Mouse (Mus musculus): ENCODE measurements around the gene Gpatch4. TPM values are rescaled to one million over a fixed set of nuclear protein-coding genes. Genes with fewer than 3 reads are reported as not detected.

Gene Gpatch4
- polyA plus RNA-seq (2015; fragmentation: Nextera tagmentation; extraction: Ambion mirVana) = 36.0 and 36.5 TPM in 2 replicates

- Histone ChIP-seq H3K27ac (replicated peaks) (peak within 1 kb of the TSS; percentile 68), H3K36me3 (no peaks in the 10 kb centered on the region), H3K4me1 (replicated peaks) (peaks cover 16% of the 10 kb centered on the region), H3K27me3 (peaks cover 15% of the 10 kb centered on the region; the same call in 1 of the 2 replicates), H3K9me3 (no peaks in the 10 kb centered on the region), H3K9ac (peak within 1 kb of the TSS; percentile 55), H3K4me3 (peak within 1 kb of the TSS; percentile 78), H3K4me2 (peak within 1 kb of the TSS; percentile 81)
- 9% methylated on average over 36 of the region's 36 CpGs for WGBS
- peak; percentile 95 for ATAC-seq (ENCODE audit: low FRiP score, low read depth)
Observed at GRCm38 (mm10) chr3:88042661-88043421, at the start of gene Gpatch4. Gpatch4 (plus strand) TSS chr3:88043108.

- Histone ChIP-seq H3K9ac (no peak overlapping the region), H3K4me2 (no peak overlapping the region), H3K27me3 (peaks cover 58% of the 10 kb centered on the region), H3K9me3 (no peaks in the 10 kb centered on the region), H3K4me3 (no peak overlapping the region), H3K4me1 (replicated peaks) (peaks cover 18% of the 10 kb centered on the region), H3K27ac (replicated peaks) (no peak overlapping the region), H3K36me3 (no peaks in the 10 kb centered on the region)
- ATAC-seq (ENCODE audit: low FRiP score, low read depth) = no peak
- 6% methylated on average over 5 of the region's 6 CpGs for WGBS
Observed at GRCm38 (mm10) chr3:87993436-87993835, 49.5 kb upstream of the Gpatch4 start.

GRCm38 (mm10) chr3:87995331-87995730 is 47.6 kb upstream of the Gpatch4 start:
- ATAC-seq (ENCODE audit: low FRiP score, low read depth) = no peak
- peaks cover 31% of the 10 kb centered on the region for H3K4me1 ChIP-seq (replicated peaks)
- H3K27me3 ChIP-seq = peaks cover 73% of the 10 kb centered on the region
- H3K4me3 ChIP-seq = no peak overlapping the region
- H3K27ac ChIP-seq (replicated peaks) = no peak overlapping the region
- no peak overlapping the region for H3K4me2 ChIP-seq
- no peak overlapping the region for H3K9ac ChIP-seq
- WGBS = 29% methylated on average over 11 of the region's 11 CpGs
- no peaks in the 10 kb centered on the region for H3K36me3 ChIP-seq
- no peaks in the 10 kb centered on the region for H3K9me3 ChIP-seq

DNA sequence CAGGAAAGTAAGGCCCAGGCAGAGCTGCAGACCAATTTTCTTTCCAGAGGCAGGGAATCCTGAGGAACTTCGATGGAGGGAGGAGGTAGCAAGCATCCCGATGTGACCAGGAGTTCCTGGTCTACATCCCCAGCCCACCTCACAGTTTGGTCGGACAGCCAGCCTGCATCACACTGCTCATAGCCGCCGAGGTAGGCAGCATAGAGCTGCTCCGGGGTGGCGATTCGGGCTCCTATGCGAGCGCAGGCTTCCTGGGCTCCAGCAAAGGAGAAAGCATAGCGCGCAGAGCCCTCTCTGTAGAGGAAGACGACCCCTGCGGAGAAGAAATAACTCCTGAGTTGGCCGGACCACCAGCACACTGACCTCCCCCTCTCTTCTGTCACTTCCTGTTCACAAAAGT is 46.5 kb upstream of the Gpatch4 start:
- Histone ChIP-seq H3K4me3 (peak overlapping the region; percentile 49), H3K27ac (replicated peaks) (no peak overlapping the region), H3K27me3 (peaks cover 83% of the 10 kb centered on the region), H3K36me3 (no peaks in the 10 kb centered on the region), H3K9ac (0 out of 2 replicates have a peak overlapping the region, but pooled peaks have one; percentile 56), H3K4me2 (peak overlapping the region; percentile 97), H3K4me1 (replicated peaks) (peaks cover 40% of the 10 kb centered on the region), H3K9me3 (no peaks in the 10 kb centered on the region)
- WGBS = 8% methylated on average over 15 of the region's 15 CpGs
- no peak for ATAC-seq (ENCODE audit: low FRiP score, low read depth)

DNA sequence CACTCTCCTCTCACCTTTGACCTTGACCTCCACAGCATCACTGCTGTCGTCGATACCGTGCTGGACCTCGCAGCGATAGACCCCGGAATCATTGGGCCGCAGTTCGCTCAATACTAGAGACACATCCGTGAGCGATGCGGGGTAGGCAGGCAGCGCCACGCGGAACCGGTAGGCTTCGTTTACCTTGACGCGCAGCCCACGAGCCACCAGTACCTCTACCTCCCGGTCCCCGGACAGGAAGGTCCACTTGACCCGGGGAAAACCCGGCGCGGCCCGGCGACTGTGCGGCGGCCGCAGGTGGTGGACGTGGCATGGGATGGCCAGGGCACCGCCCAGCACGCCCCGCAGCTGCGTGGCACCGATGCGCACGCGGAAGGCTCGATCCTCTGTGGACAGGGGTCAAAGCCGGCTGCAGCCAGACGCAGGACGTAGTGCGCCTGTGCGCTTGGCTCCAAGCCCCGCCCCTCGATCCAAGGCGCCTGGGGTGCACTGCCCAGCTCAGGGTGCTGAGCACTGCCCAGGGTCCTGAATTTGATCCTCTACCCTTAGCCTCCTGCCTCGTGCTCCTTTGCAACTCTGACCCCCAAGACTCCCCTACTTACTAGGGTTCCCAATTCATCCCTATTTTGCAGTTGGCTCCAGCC is 45.8 kb upstream of the Gpatch4 start:
- H3K4me1 ChIP-seq (replicated peaks) = peaks cover 47% of the 10 kb centered on the region
- peaks cover 90% of the 10 kb centered on the region for H3K27me3 ChIP-seq
- H3K4me2 ChIP-seq = peak overlapping the region; percentile 97
- no peaks in the 10 kb centered on the region for H3K36me3 ChIP-seq
- peak overlapping the region; percentile 49 for H3K4me3 ChIP-seq
- no peak overlapping the region for H3K27ac ChIP-seq (replicated peaks)
- under 1% methylated on average over 49 of the region's 49 CpGs for WGBS
- H3K9me3 ChIP-seq = no peaks in the 10 kb centered on the region
- H3K9ac ChIP-seq = peak overlapping the region; percentile 56
- no peak for ATAC-seq (ENCODE audit: low FRiP score, low read depth)

GRCm38 (mm10) chr3:87998747-87999146 is 44.2 kb upstream of the Gpatch4 start:
- Histone ChIP-seq H3K4me2 (peak overlapping the region; percentile 97), H3K9ac (peak overlapping the region; percentile 44; the same call in 1 of the 2 replicates), H3K4me3 (peak overlapping the region; percentile 45), H3K27ac (replicated peaks) (peak overlapping the region; percentile 75), H3K36me3 (no peaks in the 10 kb centered on the region), H3K27me3 (peaks cover 97% of the 10 kb centered on the region), H3K9me3 (no peaks in the 10 kb centered on the region), H3K4me1 (replicated peaks) (peaks cover 55% of the 10 kb centered on the region)
- WGBS = 2% methylated on average over 5 of the region's 7 CpGs
- ATAC-seq (ENCODE audit: low FRiP score, low read depth) = peak; percentile 70

GRCm38 (mm10) chr3:87999243-87999895 is 43.5 kb upstream of the Gpatch4 start:
- H3K36me3 ChIP-seq = no peaks in the 10 kb centered on the region
- H3K4me2 ChIP-seq = peak overlapping the region; percentile 97
- H3K9me3 ChIP-seq = no peaks in the 10 kb centered on the region
- no peak for ATAC-seq (ENCODE audit: low FRiP score, low read depth)
- peak overlapping the region; percentile 44 for H3K9ac ChIP-seq
- H3K27ac ChIP-seq (replicated peaks) = peak overlapping the region; percentile 75
- peaks cover 96% of the 10 kb centered on the region for H3K27me3 ChIP-seq
- peaks cover 55% of the 10 kb centered on the region for H3K4me1 ChIP-seq (replicated peaks)
- under 1% methylated on average over 38 of the region's 38 CpGs for WGBS
- peak overlapping the region; percentile 45 for H3K4me3 ChIP-seq

GRCm38 (mm10) chr3:88000181-88000580 is 42.7 kb upstream of the Gpatch4 start, which contains the start of gene Bcan:
Bcan (minus strand) TSS chr3:88000230.
- peak within 1 kb of the TSS; percentile 44 for H3K9ac ChIP-seq
- peaks cover 88% of the 10 kb centered on the region for H3K27me3 ChIP-seq
- peaks cover 55% of the 10 kb centered on the region for H3K4me1 ChIP-seq (replicated peaks)
- no peaks in the 10 kb centered on the region for H3K9me3 ChIP-seq
- no peaks in the 10 kb centered on the region for H3K36me3 ChIP-seq
- peak within 1 kb of the TSS; percentile 97 for H3K4me2 ChIP-seq
- under 1% methylated on average over 38 of the region's 39 CpGs for WGBS
- H3K4me3 ChIP-seq = peak within 1 kb of the TSS; percentile 45
- peak within 1 kb of the TSS; percentile 75 for H3K27ac ChIP-seq (replicated peaks)
- no peak for ATAC-seq (ENCODE audit: low FRiP score, low read depth)

- H3K4me1 ChIP-seq (replicated peaks) = peaks cover 55% of the 10 kb centered on the region
- peak overlapping the region; percentile 97 for H3K4me2 ChIP-seq
- no peak for ATAC-seq (ENCODE audit: low FRiP score, low read depth)
- no peaks in the 10 kb centered on the region for H3K36me3 ChIP-seq
- H3K4me3 ChIP-seq = peak overlapping the region; percentile 45
- H3K27me3 ChIP-seq = peaks cover 80% of the 10 kb centered on the region
- peak overlapping the region; percentile 75 for H3K27ac ChIP-seq (replicated peaks)
- 17% methylated on average over 11 of the region's 11 CpGs for whole genome bisulfite sequencing
- no peaks in the 10 kb centered on the region for H3K9me3 ChIP-seq
- peak overlapping the region; percentile 44; the same call in 1 of the 2 replicates for H3K9ac ChIP-seq
Observed at GRCm38 (mm10) chr3:88000816-88001595, 41.9 kb upstream of the Gpatch4 start.

DNA sequence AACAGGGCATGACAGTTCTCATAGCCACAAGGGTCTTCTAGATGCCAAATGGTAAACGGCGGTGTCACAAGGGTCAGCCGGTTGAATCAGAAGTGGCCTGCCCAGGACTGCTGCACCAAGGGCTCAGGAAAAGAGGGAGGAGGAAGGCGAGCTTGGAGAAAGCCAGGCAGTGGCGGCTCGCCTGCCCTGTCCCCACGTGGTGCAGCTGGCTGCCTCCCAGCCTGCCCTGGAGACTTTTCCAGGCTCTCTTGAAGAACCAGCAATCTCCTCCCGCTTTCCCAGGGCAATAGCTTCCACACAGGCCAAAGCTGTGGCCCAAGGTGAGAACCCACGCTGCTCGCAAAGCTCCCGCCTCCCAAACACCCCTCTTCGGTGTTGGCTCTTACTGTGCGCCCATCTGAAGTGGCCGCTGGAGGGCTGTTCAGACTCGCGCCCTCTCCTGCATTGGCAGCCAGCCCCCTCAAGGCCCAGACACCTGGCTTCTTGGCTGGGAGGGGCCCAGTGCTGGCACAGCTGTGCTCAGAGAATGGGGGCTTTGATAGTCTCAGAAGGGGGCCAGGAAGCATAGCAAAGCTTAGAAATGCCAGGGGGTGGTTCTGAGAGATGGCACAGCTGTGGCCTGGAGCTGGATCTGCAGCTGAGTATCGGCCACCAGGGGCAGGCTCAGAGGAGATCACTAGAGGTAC is 40.5 kb upstream of the Gpatch4 start:
- H3K27ac ChIP-seq (replicated peaks) = peak overlapping the region; percentile 58
- no peak overlapping the region for H3K9ac ChIP-seq
- ATAC-seq (ENCODE audit: low FRiP score, low read depth) = peak; percentile 64
- peaks cover 40% of the 10 kb centered on the region for H3K4me1 ChIP-seq (replicated peaks)
- H3K36me3 ChIP-seq = no peaks in the 10 kb centered on the region
- no peaks in the 10 kb centered on the region for H3K9me3 ChIP-seq
- peaks cover 67% of the 10 kb centered on the region for H3K27me3 ChIP-seq
- WGBS = 7% methylated on average over 17 of the region's 17 CpGs
- H3K4me3 ChIP-seq = 0 out of 2 replicates have a peak overlapping the region, but pooled peaks have one; percentile 14
- H3K4me2 ChIP-seq = peak overlapping the region; percentile 26

Measured in hindbrain, embryonic 15.5 days (tissue).